In the genomic region with DNA sequence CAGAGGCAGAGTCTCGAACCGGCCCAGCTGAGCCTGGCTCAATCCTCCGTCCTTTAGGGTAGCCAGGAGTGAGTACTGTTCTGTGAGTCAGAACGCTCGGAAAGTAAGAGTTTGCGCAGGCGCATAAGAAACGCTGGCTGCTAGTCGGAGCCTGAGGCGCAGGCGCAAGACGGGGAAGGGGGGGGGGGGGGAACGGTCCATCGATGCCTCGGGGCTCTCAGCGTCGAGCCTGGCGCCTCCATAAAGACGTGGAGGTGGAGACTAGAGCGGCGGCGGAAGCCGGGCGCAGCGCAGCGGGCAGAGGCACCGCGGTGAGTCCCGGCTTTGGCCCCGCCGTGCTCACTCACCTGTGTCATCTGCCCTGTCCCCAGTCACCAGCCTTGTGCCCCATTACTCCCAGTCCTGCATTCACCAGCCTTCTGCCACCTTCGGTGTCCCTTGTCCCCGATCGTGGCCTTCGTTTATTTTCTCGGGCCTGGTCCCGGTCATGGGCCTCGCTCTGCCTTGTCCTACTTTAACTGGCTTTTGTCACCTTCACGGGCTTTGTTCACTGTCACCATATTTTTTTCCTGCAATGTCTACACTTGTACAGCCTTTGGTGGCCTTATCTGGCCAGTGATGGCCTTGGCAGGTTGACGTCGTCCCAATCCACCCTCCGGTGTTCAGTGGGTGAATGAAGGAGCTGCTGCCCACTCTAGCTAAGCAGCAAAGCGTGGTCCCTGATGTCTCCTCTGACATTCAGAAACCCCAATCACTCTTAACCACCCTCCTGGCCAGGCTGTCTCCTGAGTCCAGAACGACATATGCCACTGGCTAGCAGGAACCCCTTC, we compare ENCODE assay signal across 8 mouse cellular contexts. TPM values are rescaled to one million over a fixed set of nuclear protein-coding genes. Genes with fewer than 3 reads are reported as not detected.
DNase-seq lines count a peak whose midpoint lies in the region; ATAC-seq and TF ChIP-seq lines count a peak whose summit lies in the region.

TSS of gene Fbxw5 (plus strand) at position 175 of the 830 bp plus-strand sequence.

- no peaks in the 10 kb centered on the region for H3K9me3 ChIP-seq in erythroblast, embryonic 14.5 days (ENCODE audit: control insufficient read depth, low read length)
- H3K9me3 ChIP-seq in heart, embryonic 12.5 days (replicated peaks): no peaks in the 10 kb centered on the region
- no peaks in the 10 kb centered on the region for H3K9me3 ChIP-seq in kidney, postnatal 0 days (replicated peaks; ENCODE audit: low read length)
- no peaks in the 10 kb centered on the region for H3K9me3 ChIP-seq in liver, embryonic 11.5 days (ENCODE audit: control insufficient read depth, low read length)
- no peaks in the 10 kb centered on the region for H3K9me3 ChIP-seq in stomach, embryonic 14.5 days (ENCODE audit: control insufficient read depth, low read depth, low read length)

- peak within 1 kb of the TSS; percentile 96 for H3K4me3 ChIP-seq in C2C12 (ENCODE audit: insufficient read depth, poor library complexity, severe bottlenecking)
- peak within 1 kb of the TSS; percentile 72 for H3K4me3 ChIP-seq in erythroblast, embryonic 14.5 days (replicated peaks)
- peak within 1 kb of the TSS; percentile 94 for H3K4me3 ChIP-seq in heart, embryonic 12.5 days
- H3K4me3 ChIP-seq in kidney, postnatal 0 days (replicated peaks; ENCODE audit: low read depth, low read length): peak within 1 kb of the TSS; percentile 55
- H3K4me3 ChIP-seq in liver, embryonic 11.5 days (ENCODE audit: low read depth, low read length): peak within 1 kb of the TSS; percentile 91
- H3K4me3 ChIP-seq in stomach, embryonic 14.5 days (ENCODE audit: low read depth, low read length): peak within 1 kb of the TSS; percentile 84

- H3K27ac ChIP-seq in heart, embryonic 12.5 days (ENCODE audit: poor library complexity, severe bottlenecking): peak within 1 kb of the TSS; percentile 60
- H3K27ac ChIP-seq in kidney, postnatal 0 days: peak within 1 kb of the TSS; percentile 76
- peak within 1 kb of the TSS; percentile 79 for H3K27ac ChIP-seq in liver, embryonic 11.5 days (ENCODE audit: low read depth, low read length)
- H3K27ac ChIP-seq in stomach, embryonic 14.5 days (ENCODE audit: low read length): peak within 1 kb of the TSS; percentile 52; the same call in 1 of the 2 replicates

- DNase-seq in brain, embryonic 14.5 days (ENCODE audit: low read depth): peak; percentile 98
- peak; percentile 97 for DNase-seq in kidney, postnatal 0 days (ENCODE audit: low spot score)
- peak; percentile 89 for DNase-seq in liver, embryonic 11.5 days (ENCODE audit: low spot score)
- peak; percentile 96 for DNase-seq in naive thymus-derived CD4-positive, alpha-beta T cell, adult 2 months (ENCODE audit: low read depth)

- peak within 1 kb of the TSS; percentile 96 for H3K9ac ChIP-seq in heart, embryonic 12.5 days
- peak within 1 kb of the TSS; percentile 63 for H3K9ac ChIP-seq in kidney, postnatal 0 days (ENCODE audit: low read depth, low read length)
- peak within 1 kb of the TSS; percentile 97 for H3K9ac ChIP-seq in liver, embryonic 11.5 days (ENCODE audit: low read depth, low read length)
- H3K9ac ChIP-seq in stomach, embryonic 14.5 days (replicated peaks; ENCODE audit: low read depth, low read length): peak within 1 kb of the TSS; percentile 80

- ATAC-seq in heart, embryonic 12.5 days (ENCODE audit: insufficient number of reproducible peaks, low FRiP score): peak; percentile 88
- ATAC-seq in kidney, postnatal 0 days (replicated peaks; ENCODE audit: low FRiP score, low read depth): peak; percentile 86
- ATAC-seq in liver, embryonic 11.5 days (replicated peaks; ENCODE audit: low FRiP score): peak; percentile 81
- ATAC-seq in stomach, embryonic 14.5 days (ENCODE audit: insufficient number of reproducible peaks, insufficient read depth, low FRiP score, low read depth): peak; percentile 88

- H3K4me2 ChIP-seq in heart, embryonic 12.5 days: peak within 1 kb of the TSS; percentile 97
- H3K4me2 ChIP-seq in kidney, postnatal 0 days (ENCODE audit: low read length): peak within 1 kb of the TSS; percentile 75
- H3K4me2 ChIP-seq in liver, embryonic 11.5 days: peak within 1 kb of the TSS; percentile 99
- peak within 1 kb of the TSS; percentile 98 for H3K4me2 ChIP-seq in stomach, embryonic 14.5 days (replicated peaks; ENCODE audit: low read depth, low read length)

- peaks cover 64% of the 10 kb centered on the region for H3K4me1 ChIP-seq in erythroblast, embryonic 14.5 days (ENCODE audit: control insufficient read depth)
- peaks cover 22% of the 10 kb centered on the region for H3K4me1 ChIP-seq in heart, embryonic 12.5 days (replicated peaks)
- peaks cover 15% of the 10 kb centered on the region for H3K4me1 ChIP-seq in kidney, postnatal 0 days (replicated peaks; ENCODE audit: insufficient read depth, low read length)
- H3K4me1 ChIP-seq in liver, embryonic 11.5 days (replicated peaks; ENCODE audit: control insufficient read depth, insufficient read depth, low read length): peaks cover 31% of the 10 kb centered on the region
- peaks cover 8% of the 10 kb centered on the region for H3K4me1 ChIP-seq in stomach, embryonic 14.5 days (ENCODE audit: control insufficient read depth, insufficient read depth, low read length)

- H3K36me3 ChIP-seq in C2C12 (ENCODE audit: control insufficient read depth, insufficient read depth): peaks cover 11% of the 10 kb centered on the region
- peaks cover 43% of the 10 kb centered on the region for H3K36me3 ChIP-seq in erythroblast, embryonic 14.5 days (ENCODE audit: control insufficient read depth)
- peaks cover 31% of the 10 kb centered on the region for H3K36me3 ChIP-seq in heart, embryonic 12.5 days
- H3K36me3 ChIP-seq in kidney, postnatal 0 days (ENCODE audit: insufficient read depth, low read length): peaks cover 25% of the 10 kb centered on the region
- peaks cover 7% of the 10 kb centered on the region for H3K36me3 ChIP-seq in liver, embryonic 11.5 days (ENCODE audit: control insufficient read depth, insufficient read depth, low read length)
- peaks cover 15% of the 10 kb centered on the region for H3K36me3 ChIP-seq in stomach, embryonic 14.5 days (ENCODE audit: control insufficient read depth, insufficient read depth, low read length)

- H3K79me2 ChIP-seq in C2C12 (ENCODE audit: control insufficient read depth, insufficient read depth): peaks cover 19% of the 10 kb centered on the region

- peak within 1 kb of the TSS; percentile 67 for H3ac ChIP-seq in C2C12 (ENCODE audit: control insufficient read depth, insufficient read length, low read depth)

- H3K79me3 ChIP-seq in C2C12 (ENCODE audit: low read depth): peaks cover 9% of the 10 kb centered on the region

- no peak for TF ChIP-seq CTCF in C2C12 (IDR thresholded peaks at IDR 0.05; ENCODE audit: control insufficient read depth, insufficient read depth, insufficient read length)
- no peak for TF ChIP-seq CTCF in brain, embryonic 14.5 days (IDR thresholded peaks at IDR 0.05; ENCODE audit: borderline replicate concordance, extremely low read depth, insufficient read depth, insufficient read length)
- no peak for TF ChIP-seq CTCF in kidney, postnatal 0 days (IDR thresholded peaks at IDR 0.05; ENCODE audit: low read depth)

- peak; percentile 97 for TF ChIP-seq POLR2A in brain, embryonic 14.5 days (IDR thresholded peaks at IDR 0.05; ENCODE audit: borderline replicate concordance, extremely low read depth, insufficient read depth, insufficient read length, poor library complexity, severe bottlenecking)

- under 1% methylated on average over 41 of the region's 44 CpGs for WGBS in heart, embryonic 12.5 days
- WGBS in kidney, postnatal 0 days: under 1% methylated on average over 39 of the region's 44 CpGs
- WGBS in liver, embryonic 11.5 days: under 1% methylated on average over 31 of the region's 44 CpGs
- WGBS in stomach, embryonic 14.5 days: under 1% methylated on average over 36 of the region's 44 CpGs

- H3K27me3 ChIP-seq in C2C12 (ENCODE audit: control insufficient read depth, insufficient read depth, insufficient read length): no peaks in the 10 kb centered on the region
- no peaks in the 10 kb centered on the region for H3K27me3 ChIP-seq in erythroblast, embryonic 14.5 days (ENCODE audit: control insufficient read depth)
- no peaks in the 10 kb centered on the region for H3K27me3 ChIP-seq in heart, embryonic 12.5 days (replicated peaks)
- H3K27me3 ChIP-seq in kidney, postnatal 0 days (ENCODE audit: insufficient read depth, low read length): no peaks in the 10 kb centered on the region
- no peaks in the 10 kb centered on the region for H3K27me3 ChIP-seq in liver, embryonic 11.5 days (replicated peaks; ENCODE audit: control insufficient read depth, insufficient read depth, low read length)
- H3K27me3 ChIP-seq in stomach, embryonic 14.5 days (ENCODE audit: control insufficient read depth, insufficient read depth, low read length): no peaks in the 10 kb centered on the region

TF ChIP-seq in C2C12, 6 proteins besides CTCF, POLR2A, EP300 and RAD21:
- TF ChIP-seq MAX (IDR thresholded peaks at IDR 0.05): no peak
- no peak for TF ChIP-seq MYOD1 (IDR thresholded peaks at IDR 0.05; ENCODE audit: control insufficient read depth, insufficient read length, low read depth)
- TF ChIP-seq CEBPB (IDR thresholded peaks at IDR 0.05; ENCODE audit: low read depth): no peak
- no peak for TF ChIP-seq MYOG (IDR thresholded peaks at IDR 0.05; ENCODE audit: control insufficient read depth, extremely low read depth, insufficient read length)
- no peak for TF ChIP-seq USF1 (IDR thresholded peaks at IDR 0.05; ENCODE audit: low read depth)
- TF ChIP-seq FOSL1 (IDR thresholded peaks at IDR 0.05; ENCODE audit: insufficient read depth, low read length, poor library complexity, severe bottlenecking): no peak
TF ChIP-seq in C2C12: peak in this region for 0.

RNA-seq across cellular contexts. Expression of gene Fbxw5, which starts in this region (rescaled TPM):
- 35.8 TPM for polyA plus RNA-seq in C2C12 (2012; fragmentation: generic; extraction: Trizol)
- 27.8 and 61.1 TPM in 2 replicates for polyA plus RNA-seq in brain, embryonic 14.5 days (2012; rRNA removed)
- 3.9 and 4.7 TPM in 2 replicates for polyA plus RNA-seq in erythroblast, embryonic 14.5 days (2012)
- 82.7 and 83.3 TPM in 2 replicates for polyA plus RNA-seq in heart, embryonic 12.5 days (2016; fragmentation: Nextera tagmentation; extraction: Ambion mirVana)
- 65.7 and 71.1 TPM in 2 replicates for polyA plus RNA-seq in kidney, postnatal 0 days (2015; fragmentation: Nextera tagmentation; extraction: Ambion mirVana)
- 63.3 and 63.6 TPM in 2 replicates for polyA plus RNA-seq in liver, embryonic 11.5 days (2014; fragmentation: Nextera tagmentation; extraction: Ambion mirVana)
- 77.5 and 79.3 TPM in 2 replicates for polyA plus RNA-seq in stomach, embryonic 14.5 days (2014; fragmentation: Nextera tagmentation; extraction: Ambion mirVana)

Comparison
In these comparisons a context has a peak if more than half of its experiments do, and no peak if none do; other contexts are left out.
1. Peak in every context shown above with its lines: DNase-seq, ATAC-seq, H3K4me3 ChIP-seq and H3K27ac ChIP-seq.